Mouse (Mus musculus) left cerebral cortex, postnatal 14 days (tissue): Measurements from ENCODE around the gene Ifngr2. TPM values are rescaled to one million over a fixed set of nuclear protein-coding genes. Genes with fewer than 3 reads are reported as not detected.

Experiments
- DNase-seq, 2 experiments: peaks; one replicate each; pipeline ENCODE4 v3.0.0; 2021 to 2022; ENCODE audit warnings: low spot score in 2 of 2, mixed read lengths in 1 of 2
- intact Hi-C: fragments of 180-260 bp; cut with DNase I; formaldehyde crosslinking; loops from one replicate; pipeline ENCODE4 v1.15.1; 2025
- total RNA-seq, 2 experiments: library from RNA; stranded (reverse); gene quantifications; 2 replicates each; pipeline ENCODE4 v1.2.3; 2021

Gene Ifngr2
- total RNA-seq, 2 experiments from 2014 or later, result 62.0 to 62.6 TPM

DNA sequence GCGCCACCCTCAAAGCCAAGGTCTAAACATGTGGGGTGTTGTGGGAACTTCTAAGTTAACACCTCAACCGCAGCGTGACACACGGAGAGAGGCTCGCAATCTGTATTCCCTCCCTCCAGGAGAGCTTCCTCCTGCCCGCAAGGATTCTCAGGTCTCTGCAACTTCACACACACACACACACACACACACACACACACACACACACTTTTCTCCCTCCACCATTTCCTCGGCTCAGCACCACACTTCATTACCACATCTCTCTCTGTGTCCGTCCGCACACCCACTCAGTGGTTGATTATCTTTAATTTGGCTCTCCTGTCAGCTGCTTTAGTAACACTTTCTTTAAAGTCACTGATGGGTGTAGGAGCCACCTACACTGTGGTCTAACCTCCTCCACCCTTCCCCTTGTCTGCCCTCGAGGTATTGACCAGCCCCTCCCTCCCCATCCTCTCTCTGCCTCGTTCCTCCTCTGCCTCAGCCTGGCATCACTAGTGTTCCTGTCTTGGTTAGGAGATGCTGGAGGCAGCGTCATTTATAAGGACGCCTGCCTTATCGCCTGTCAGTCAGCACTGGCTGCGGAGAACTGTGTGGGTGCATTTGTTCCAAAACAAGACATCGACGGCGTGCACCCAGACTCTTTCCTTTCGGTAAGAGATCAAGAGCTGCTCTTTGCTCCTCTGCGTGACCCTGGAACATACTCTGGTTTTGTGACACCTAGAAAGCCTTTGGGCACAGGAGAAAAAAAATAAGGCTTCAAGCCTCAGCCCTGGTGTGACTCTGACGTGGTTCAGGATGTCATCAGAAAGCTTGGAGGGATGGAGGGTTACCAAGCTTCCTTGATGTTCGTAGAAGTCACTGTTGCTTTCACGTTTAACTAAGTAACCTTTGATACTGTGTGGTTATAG lies 13.5 kb upstream of the Ifngr2 start:
- peak; percentile 32 to 52 for DNase-seq
- intact Hi-C loops, result no loop called here

- intact Hi-C loops, result no loop called here
- DNase-seq, result peak in 1 of 2 experiments; percentile 42
These were observed 12.4 kb upstream of the Ifngr2 start for GRCm38 (mm10) chr16:91534477-91534876.

DNA sequence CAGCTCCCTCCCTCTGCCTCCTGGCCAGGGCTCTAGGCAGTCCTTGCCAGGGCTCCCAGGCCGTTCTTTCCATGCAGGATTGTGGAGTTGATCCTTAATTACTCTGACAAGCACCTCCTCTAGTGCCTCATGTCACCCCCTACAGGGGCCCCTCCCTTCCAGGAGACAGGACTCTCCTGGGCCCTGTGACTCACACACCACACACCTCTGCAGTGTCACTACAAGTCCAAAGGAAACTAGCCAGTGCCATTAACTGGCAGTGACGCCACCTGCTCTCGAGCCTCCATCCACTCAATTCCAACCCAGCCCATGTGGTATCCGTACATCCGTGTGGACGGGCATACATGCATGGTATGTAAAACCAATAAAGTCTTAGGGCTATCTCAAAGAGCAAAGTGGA lies 12.0 kb upstream of the Ifngr2 start:
- no peak for DNase-seq
- intact Hi-C loops, result no loop called here

GRCm38 (mm10) chr16:91536372-91536771 lies 10.5 kb upstream of the Ifngr2 start:
- no peak for DNase-seq
- intact Hi-C loops, result no loop called here

GRCm38 (mm10) chr16:91537065-91537464 lies 9.8 kb upstream of the Ifngr2 start:
- DNase-seq, result no peak
- intact Hi-C loops, result no loop called here

GRCm38 (mm10) chr16:91538051-91538450 lies 8.8 kb upstream of the Ifngr2 start:
- intact Hi-C loops, result no loop called here
- DNase-seq, result no peak

DNA sequence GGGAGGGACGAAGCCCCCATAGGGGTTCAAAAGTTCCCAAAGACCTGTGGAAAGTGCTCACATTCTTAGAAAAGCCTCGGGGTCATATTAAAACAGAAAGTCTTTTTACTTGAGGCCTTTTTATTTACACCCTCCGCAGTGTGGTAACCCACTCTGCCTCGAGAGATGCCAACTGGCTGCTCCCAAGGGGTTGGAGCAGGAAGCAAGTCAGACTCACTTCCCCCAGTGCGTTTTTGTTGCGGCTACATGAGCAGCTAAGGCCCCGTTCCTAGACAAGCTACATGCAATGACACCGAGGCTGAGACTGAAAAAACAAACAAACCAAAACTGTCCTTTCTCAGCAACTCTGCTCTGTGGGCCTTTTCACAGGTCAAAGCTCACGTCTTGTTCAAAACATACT lies 8.4 kb upstream of the Ifngr2 start:
- intact Hi-C loops, result no loop called here
- DNase-seq, result no peak

- intact Hi-C loops, result no loop called here
- peak; percentile 51 to 76 for DNase-seq
These were observed 5.2 kb upstream of the Ifngr2 start for GRCm38 (mm10) chr16:91541573-91542081.

DNA sequence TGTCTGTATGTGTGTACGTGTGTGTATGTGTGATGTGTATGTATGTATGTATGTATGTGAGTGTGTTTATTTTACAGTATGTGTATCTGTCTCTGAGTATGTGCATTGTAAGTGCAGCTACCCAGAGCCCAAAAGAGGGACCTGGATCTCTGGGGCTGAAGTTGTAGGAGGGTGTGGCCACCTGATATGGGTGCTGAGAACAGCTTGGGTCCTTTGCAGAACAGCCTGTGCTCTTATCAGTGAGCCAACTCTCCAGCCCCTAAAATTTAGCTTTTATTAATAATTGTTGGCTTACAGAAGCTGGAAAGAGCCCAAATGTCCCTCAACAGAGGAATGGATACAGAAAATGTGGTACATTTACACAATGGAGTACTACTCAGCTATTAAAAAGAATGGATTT lies 3.3 kb upstream of the Ifngr2 start:
- intact Hi-C loops, result no loop called here
- DNase-seq, result no peak

- intact Hi-C loops, result no loop called here
- DNase-seq, result no peak
These were observed 1.1 kb upstream of the Ifngr2 start for GRCm38 (mm10) chr16:91545597-91546281.

- intact Hi-C loops, result no loop called here
- DNase-seq, result peak in 1 of 2 experiments; percentile 38
These were observed 459 bp upstream of the Ifngr2 start for GRCm38 (mm10) chr16:91546391-91546835.

DNA sequence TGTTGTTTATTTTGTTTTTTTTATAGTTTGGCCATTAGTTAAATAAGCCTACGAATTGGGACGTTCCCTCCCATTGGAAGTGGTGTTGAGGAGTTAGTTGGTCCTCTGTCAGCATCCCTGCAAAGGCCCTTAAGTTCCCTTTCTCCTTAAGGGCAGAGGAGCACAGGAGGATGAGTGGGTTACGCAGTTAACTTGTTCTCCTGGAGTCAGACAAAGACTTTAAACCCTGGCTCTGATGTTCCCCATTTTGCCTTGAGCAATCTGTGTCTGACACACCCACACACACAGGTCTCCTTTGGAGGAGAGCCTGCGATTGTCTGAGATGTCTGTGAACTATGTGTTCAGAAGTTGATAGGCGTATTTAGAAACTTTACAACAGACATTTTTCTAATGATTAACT lies 1.1 kb downstream of the Ifngr2 start:
- intact Hi-C loops, result no loop called here
- no peak for DNase-seq

- no peak for DNase-seq
- intact Hi-C loops, result no loop called here
These were observed 1.7 kb downstream of the Ifngr2 start for GRCm38 (mm10) chr16:91548586-91548985.

- intact Hi-C loops, result no loop called here
- DNase-seq, result no peak
These were observed 2.1 kb downstream of the Ifngr2 start for GRCm38 (mm10) chr16:91548996-91549395.

DNA sequence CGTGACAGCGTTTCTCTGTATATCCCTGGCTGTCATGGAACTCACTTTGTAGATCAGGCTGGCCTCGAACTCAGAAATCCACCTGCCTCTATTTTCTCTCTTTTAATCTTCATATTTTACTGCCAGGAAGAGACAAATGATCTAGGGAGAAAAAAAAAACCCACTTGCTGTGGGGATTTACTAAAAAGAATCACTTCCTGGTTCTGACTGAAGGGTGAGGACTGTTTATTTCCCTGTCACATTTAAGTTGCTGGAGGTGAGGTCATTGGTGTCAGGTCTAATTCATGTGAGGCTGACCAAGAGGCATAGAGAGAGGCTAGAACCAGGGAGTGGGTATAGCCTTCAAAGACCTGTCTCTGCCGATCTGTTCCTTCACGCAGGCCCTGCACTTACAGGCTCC lies 2.7 kb downstream of the Ifngr2 start:
- DNase-seq, result no peak
- intact Hi-C loops, result loop anchor here (5.0 kb wide), 1 partner anchor 48 kb away; the partner anchor contains the start of gene Tmem50b

- no peak for DNase-seq
- intact Hi-C loops, result loop anchor here (5.0 kb wide), 1 partner anchor 46 kb away; the partner anchor contains the start of gene Tmem50b
These were observed 4.2 kb downstream of the Ifngr2 start for GRCm38 (mm10) chr16:91551081-91551524.

DNA sequence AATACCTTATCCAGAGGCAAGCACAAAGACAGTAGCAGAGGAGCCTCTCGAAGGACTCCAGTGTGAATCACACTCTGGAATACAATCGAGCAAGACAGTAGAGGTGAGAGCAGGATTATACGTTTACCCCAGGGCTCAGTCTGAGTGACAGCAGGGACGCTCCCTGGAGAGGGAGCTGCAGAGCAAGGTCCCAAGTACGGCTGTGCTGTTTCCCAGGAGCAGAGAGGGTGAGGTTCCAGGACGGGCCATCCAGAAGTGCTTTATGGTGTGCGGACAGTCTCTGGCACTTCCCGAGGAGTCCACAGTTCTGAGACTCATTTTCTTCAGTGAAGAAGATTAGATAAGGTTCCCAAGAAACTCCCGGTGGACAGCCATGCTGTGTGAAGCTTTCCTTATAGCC lies 5.2 kb downstream of the Ifngr2 start:
- DNase-seq, result no peak
- intact Hi-C loops, result loop anchor here (5.0 kb wide), 1 partner anchor 45 kb away; the partner anchor contains the start of gene Tmem50b

DNA sequence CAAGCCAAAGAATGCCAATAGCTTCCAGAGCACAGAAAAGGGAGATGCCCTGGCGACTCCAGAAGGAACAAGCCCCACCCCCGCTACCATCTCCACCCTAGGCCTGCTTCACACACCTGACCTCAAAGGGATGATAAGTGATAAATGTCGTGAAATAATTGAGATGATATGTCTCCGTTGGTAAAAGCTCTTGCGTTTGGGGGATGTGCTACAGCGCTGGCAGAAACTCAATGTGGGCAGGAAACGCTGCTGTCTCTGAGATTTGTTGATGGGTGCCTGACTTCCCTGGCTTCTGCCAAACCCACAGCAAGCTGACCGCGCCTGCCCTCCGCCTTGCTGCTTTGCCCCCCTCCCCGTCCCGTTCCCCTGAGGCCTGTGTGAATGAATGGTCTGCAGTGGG lies 6.8 kb downstream of the Ifngr2 start:
- no peak for DNase-seq
- intact Hi-C loops, result loop anchor here (5.0 kb wide), 1 partner anchor 44 kb away; the partner anchor contains the start of gene Tmem50b

DNA sequence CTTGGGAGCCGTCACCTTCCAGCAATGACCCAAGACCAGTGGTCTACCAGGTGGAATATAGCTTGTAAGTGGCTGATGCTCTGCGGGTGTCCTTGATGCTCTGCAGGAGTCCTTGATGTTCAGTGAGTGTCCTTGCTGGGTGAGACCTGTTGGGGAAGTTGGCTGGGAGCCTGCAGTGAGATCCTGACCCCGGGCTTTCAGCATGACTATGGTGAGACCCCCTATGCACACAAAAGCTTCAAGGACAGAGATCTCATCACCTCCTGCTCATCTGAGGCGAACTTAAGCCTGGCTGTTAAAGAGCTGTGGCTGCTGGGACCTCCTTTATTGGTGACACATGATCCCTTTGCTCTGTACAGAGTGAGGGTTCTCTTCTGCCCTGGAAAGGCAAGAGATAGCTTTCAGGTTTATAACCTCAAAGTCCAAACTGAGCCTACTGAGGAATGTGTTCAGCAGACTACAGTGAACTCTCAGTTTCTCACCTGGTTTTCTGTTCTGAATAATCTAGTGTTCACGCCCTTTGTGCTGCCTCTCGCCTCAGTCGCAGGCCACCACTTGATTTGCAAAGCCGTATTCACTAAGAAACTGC lies 8.2 kb downstream of the Ifngr2 start:
- no peak for DNase-seq
- intact Hi-C loops, result no loop called here

GRCm38 (mm10) chr16:91556659-91557058 lies 9.8 kb downstream of the Ifngr2 start:
- DNase-seq, result no peak
- intact Hi-C loops, result no loop called here
